Mouse (Mus musculus): ENCODE measurements at regions not wholly inside any gene's neighbourhood (a gene's known extent, or its start where the extent isn't known, plus 50 kb on each side); places are given as distances from the start of the nearest gene placed in this dataset.

DNA sequence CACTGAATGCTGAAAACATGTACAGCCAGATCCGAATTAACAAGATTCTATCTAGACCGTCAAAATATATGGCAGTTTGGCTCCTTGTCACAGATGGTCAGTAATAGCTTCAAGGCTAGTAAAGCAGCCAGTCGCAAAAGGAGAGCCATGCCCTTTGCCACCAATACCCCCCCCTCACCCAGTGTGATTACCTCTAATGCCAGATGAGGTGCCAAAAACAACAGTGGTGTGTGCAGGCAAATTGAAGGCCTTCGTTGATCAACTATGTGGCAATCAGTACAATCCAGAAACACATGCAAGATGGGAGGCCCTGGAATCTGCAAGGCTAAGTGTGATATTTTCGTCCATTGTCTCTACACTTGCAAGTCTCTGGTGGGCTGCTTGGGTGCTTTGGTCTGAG, 75.8 kb upstream of the Kcnd3 start:
- DNase-seq (ENCODE audit: low spot score), result no peak

DNA sequence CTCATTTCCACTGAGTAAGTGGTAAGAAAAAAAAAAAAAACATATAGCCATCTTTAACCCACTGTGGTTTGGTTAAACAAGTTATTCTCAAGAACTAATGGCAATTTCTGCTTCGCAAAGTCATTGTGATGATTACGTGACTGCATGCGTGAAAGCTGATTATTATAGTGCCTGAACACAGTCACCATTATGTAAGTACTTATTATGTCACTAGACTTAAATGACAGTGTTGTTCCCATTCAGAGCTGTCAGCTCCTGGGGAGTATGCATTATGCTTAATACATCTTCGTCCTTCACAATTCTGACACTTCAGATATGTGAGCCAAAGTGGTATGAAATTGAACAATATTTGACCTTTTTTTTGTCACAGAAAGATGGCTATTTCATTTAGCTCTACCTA, 71.3 kb upstream of the Kcnd3 start:
- DNase-seq (ENCODE audit: low spot score), result no peak

- peak; percentile 28 for DNase-seq (ENCODE audit: low spot score)
Measured at GRCm38 (mm10) chr3:105392611-105393514, 59.3 kb upstream of the Kcnd3 start.

Data from adipocyte (in vitro differentiated cells).